Mouse (Mus musculus) left cerebral cortex, adult 18-20 months (tissue): ENCODE results near the gene Exosc3. TPM values are rescaled to one million over a fixed set of nuclear protein-coding genes. Genes with fewer than 3 reads are reported as not detected.

ENCODE experiments used
- DNase-seq, 2 experiments: peaks; one replicate each; pipeline ENCODE4 v3.0.0; 2021 to 2022; ENCODE audit warnings: low spot score in 2 of 2, mixed read lengths in 1 of 2
- total RNA-seq, 2 experiments: library from RNA; stranded (reverse); gene quantifications; 2 replicates each; pipeline ENCODE4 v1.2.3; 2021

Exosc3 gene
- total RNA-seq, 2 experiments from 2014 or later: 16.2 to 18.2 TPM

- DNase-seq: no peak
These were observed 54.6 kb downstream of the Exosc3 start for GRCm38 (mm10) chr4:45287906-45288305.

GRCm38 (mm10) chr4:45286318-45286717, 56.2 kb downstream of the Exosc3 start:
- DNase-seq: no peak

GRCm38 (mm10) chr4:45279981-45280548, 62.5 kb downstream of the Exosc3 start:
- DNase-seq: peak; percentile 51 to 63

GRCm38 (mm10) chr4:45279292-45279691, 63.2 kb downstream of the Exosc3 start:
- DNase-seq: no peak

GRCm38 (mm10) chr4:45275770-45276169, 66.8 kb downstream of the Exosc3 start:
- DNase-seq: no peak

- no peak for DNase-seq
These were observed 71.5 kb downstream of the Exosc3 start for GRCm38 (mm10) chr4:45271041-45271452.

- DNase-seq: no peak
These were observed 74.6 kb downstream of the Exosc3 start for GRCm38 (mm10) chr4:45267883-45268282.

Other genes starting within 250 kb of the Exosc3 start
- gene Tomm5, start 234.6 kb downstream of the Exosc3 start, total RNA-seq: 10 to 100 TPM; 68.7 to 79.6 TPM
- 10 to 100 TPM in 1 of 2 experiments, 1 to 10 TPM in 1; 9.2 to 11.9 TPM for gene Frmpd1, start 157.9 kb downstream of the Exosc3 start, total RNA-seq
- 10 to 100 TPM; 11.6 to 16.0 TPM for gene Trmt10b, start 45.6 kb downstream of the Exosc3 start, total RNA-seq
- 10 to 100 TPM; 18.0 to 18.8 TPM for gene Dcaf10, start 631 bp downstream of the Exosc3 start, total RNA-seq
- 100 to 1,000 TPM; 108 to 115 TPM for gene Slc25a51, start 66.0 kb upstream of the Exosc3 start, total RNA-seq
- gene Shb, start 189.7 kb upstream of the Exosc3 start, total RNA-seq: 10 to 100 TPM in 1 of 2 experiments, 1 to 10 TPM in 1; 8.3 to 12.9 TPM